Mouse (Mus musculus): Measurements from ENCODE around the gene Casp8. TPM values are rescaled to one million over a fixed set of nuclear protein-coding genes. Genes with fewer than 3 reads are reported as not detected.
"Not testable (repeated sequence)": the region's sequence is repeated elsewhere in the genome, so short reads cannot be mapped to it uniquely, and the experiment has no call there.

Gene Casp8
- polyA plus RNA-seq (2014; fragmentation: Nextera tagmentation; extraction: Ambion mirVana) = 2.1 and 6.7 TPM in 2 replicates

DNA sequence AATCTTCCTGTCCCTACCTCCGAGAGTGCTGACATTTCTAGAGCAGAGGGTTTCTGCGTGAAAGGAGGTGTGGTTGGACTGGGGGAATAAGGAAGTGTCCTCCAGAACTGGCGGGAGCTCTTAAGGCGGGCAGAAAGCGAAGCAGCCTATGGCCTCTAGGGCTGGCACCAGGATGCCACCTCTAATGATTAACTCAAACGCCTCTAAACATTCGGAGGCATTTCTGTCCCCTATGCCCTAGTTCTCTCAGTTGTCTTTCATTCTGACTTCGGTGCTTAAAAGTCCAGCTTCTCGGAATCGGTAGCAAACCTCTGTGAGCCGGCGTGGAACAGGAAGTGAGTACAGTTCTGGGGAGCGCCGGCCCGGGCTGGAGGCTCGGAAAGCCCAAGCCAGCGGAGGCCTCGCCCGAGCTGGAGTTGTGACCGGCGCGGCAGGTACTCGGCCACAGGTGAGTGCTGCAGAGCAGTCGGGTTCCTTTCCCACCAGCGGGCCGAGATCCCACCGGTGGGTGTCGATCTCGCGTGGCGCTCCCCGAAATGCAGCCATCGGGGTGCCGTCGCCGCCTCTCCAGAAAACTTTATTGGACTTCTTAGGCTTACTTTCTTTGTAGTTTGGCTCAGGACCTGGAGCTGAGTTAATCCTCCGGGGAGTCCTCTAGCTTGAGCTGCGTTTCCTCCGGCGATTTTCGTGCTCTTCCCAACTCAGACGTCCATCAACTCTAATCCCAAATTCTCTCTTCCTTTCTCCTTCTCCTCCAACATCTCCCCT, at the start of gene Casp8:
TSS of gene Casp8 (plus strand) at position 84 of the 768 bp plus-strand sequence.
- no peak within 1 kb of the TSS for H3K27ac ChIP-seq (ENCODE audit: low read depth, low read length)
- no peaks in the 10 kb centered on the region for H3K36me3 ChIP-seq (ENCODE audit: control insufficient read depth, insufficient read depth, low read length)

DNA sequence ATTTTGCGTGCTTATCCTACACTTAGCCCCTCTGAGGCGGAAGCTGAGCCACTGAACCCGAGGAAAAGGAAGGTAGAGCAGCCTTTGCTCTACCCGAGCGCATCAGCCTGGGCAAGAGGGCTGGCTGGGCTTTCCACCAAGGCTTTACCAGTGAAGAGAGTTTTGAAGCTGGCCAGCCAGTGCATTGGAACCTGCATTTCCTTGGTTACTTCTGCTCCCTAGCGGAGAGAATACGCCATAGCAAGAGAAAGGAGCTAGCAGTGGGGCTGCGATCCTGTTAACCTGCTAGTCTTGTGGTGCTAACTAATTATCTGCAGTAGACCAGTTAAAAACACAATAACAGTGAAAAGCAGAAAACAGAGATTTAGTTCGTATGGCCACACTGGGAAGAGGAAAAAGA, 48.3 kb upstream of the Casp8 start:
- Histone ChIP-seq H3K27me3 (ENCODE audit: control insufficient read depth, insufficient read depth, low read length) (no peaks in the 10 kb centered on the region), H3K4me3 (ENCODE audit: low read depth, low read length) (no peak overlapping the region), H3K9me3 (ENCODE audit: control insufficient read depth, low read length) (no peaks in the 10 kb centered on the region), H3K9ac (replicated peaks; ENCODE audit: low read depth, low read length) (no peak overlapping the region), H3K36me3 (ENCODE audit: control insufficient read depth, insufficient read depth, low read length) (no peaks in the 10 kb centered on the region; the same call in 1 of the 2 replicates), H3K4me1 (ENCODE audit: control insufficient read depth, insufficient read depth, low read length) (no peaks in the 10 kb centered on the region), H3K4me2 (ENCODE audit: low read depth, low read length) (no peak overlapping the region), H3K27ac (ENCODE audit: low read depth, low read length) (no peak overlapping the region)
- peak; percentile 31; the same call in 1 of the 2 replicates for ATAC-seq (ENCODE audit: low read depth)
- 77% methylated on average over 9 of the region's 9 CpGs for WGBS

More for the DNA sequence above, at the start of gene Casp8:
- Histone ChIP-seq H3K9ac (replicated peaks; ENCODE audit: low read depth, low read length) (peak within 1 kb of the TSS; percentile 29; the same call in 1 of the 2 replicates), H3K4me3 (ENCODE audit: low read depth, low read length) (peak within 1 kb of the TSS; percentile 35), H3K4me2 (ENCODE audit: low read depth, low read length) (peak within 1 kb of the TSS; percentile 54), H3K4me1 (ENCODE audit: control insufficient read depth, insufficient read depth, low read length) (0 out of 2 replicates have a peak, but pooled peaks cover 3% of the 10 kb centered on the region), H3K9me3 (ENCODE audit: control insufficient read depth, low read length) (no peaks in the 10 kb centered on the region), H3K27me3 (ENCODE audit: control insufficient read depth, insufficient read depth, low read length) (no peaks in the 10 kb centered on the region)
- WGBS = 1% methylated on average over 42 of the region's 42 CpGs
- ATAC-seq (ENCODE audit: low read depth) = no peak

DNA sequence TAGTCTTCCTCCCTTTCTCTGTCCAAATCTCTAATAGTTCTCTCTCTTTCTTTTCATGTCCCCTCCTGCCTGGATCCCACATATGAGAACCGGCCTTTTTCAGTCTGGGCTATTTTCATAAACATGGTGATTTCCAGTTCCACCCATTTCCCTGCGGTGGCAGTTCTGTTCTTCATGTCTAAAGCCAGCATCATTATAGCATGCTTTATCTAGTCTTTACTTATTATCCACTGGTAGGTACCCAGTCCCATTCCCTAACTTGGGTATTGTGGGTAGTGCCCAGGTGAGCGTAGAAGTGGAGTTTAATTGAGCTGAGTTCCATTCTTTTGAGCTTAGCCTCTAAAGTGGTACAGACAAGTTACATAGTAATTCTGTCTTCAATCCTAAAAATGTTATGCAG, 35.7 kb upstream of the Casp8 start:
- H3K4me2 ChIP-seq (ENCODE audit: low read depth, low read length) = no peak overlapping the region
- H3K4me1 ChIP-seq (ENCODE audit: control insufficient read depth, insufficient read depth, low read length) = no peaks in the 10 kb centered on the region
- H3K27ac ChIP-seq (ENCODE audit: low read depth, low read length) = no peak overlapping the region
- H3K36me3 ChIP-seq (ENCODE audit: control insufficient read depth, insufficient read depth, low read length) = no peaks in the 10 kb centered on the region
- no peak for ATAC-seq (ENCODE audit: low read depth)
- no peaks in the 10 kb centered on the region for H3K9me3 ChIP-seq (ENCODE audit: control insufficient read depth, low read length)
- no peak overlapping the region for H3K9ac ChIP-seq (replicated peaks; ENCODE audit: low read depth, low read length)
- WGBS = 96% methylated on average over 3 of the region's 3 CpGs
- no peaks in the 10 kb centered on the region for H3K27me3 ChIP-seq (ENCODE audit: control insufficient read depth, insufficient read depth, low read length)
- no peak overlapping the region for H3K4me3 ChIP-seq (ENCODE audit: low read depth, low read length)

DNA sequence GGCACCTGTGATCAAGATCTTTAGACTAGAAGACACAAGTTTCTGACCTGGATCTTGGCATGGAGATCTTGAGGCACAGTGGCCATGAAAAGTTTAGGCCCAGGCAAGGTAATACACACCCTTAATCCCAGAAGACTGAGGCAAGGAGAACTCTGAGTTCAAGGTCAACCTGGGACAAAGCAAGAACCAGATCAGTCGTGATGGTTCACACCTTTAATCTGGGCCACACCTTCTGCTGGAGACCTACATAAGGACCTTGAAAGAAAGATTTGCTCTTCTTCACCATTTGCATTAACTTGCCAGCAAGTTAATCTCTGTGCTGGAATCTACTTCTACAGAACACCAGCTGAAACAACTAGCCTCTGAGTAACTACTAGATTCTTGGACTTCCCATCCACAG, 34.6 kb upstream of the Casp8 start:
- Histone ChIP-seq H3K4me3 (ENCODE audit: low read depth, low read length) (no peak overlapping the region), H3K9me3 (ENCODE audit: control insufficient read depth, low read length) (no peaks in the 10 kb centered on the region), H3K4me1 (ENCODE audit: control insufficient read depth, insufficient read depth, low read length) (no peaks in the 10 kb centered on the region), H3K36me3 (ENCODE audit: control insufficient read depth, insufficient read depth, low read length) (no peaks in the 10 kb centered on the region), H3K4me2 (ENCODE audit: low read depth, low read length) (no peak overlapping the region), H3K27me3 (ENCODE audit: control insufficient read depth, insufficient read depth, low read length) (no peaks in the 10 kb centered on the region), H3K27ac (ENCODE audit: low read depth, low read length) (no peak overlapping the region), H3K9ac (replicated peaks; ENCODE audit: low read depth, low read length) (no peak overlapping the region)
- WGBS = 76% methylated on average over 1 of the region's 1 CpGs
- no peak for ATAC-seq (ENCODE audit: low read depth)

- not testable (repeated sequence) for ATAC-seq (ENCODE audit: low read depth); H3K4me2 ChIP-seq (ENCODE audit: low read depth, low read length); H3K4me1 ChIP-seq (ENCODE audit: control insufficient read depth, insufficient read depth, low read length); H3K9ac ChIP-seq (replicated peaks; ENCODE audit: low read depth, low read length); H3K9me3 ChIP-seq (ENCODE audit: control insufficient read depth, low read length); H3K4me3 ChIP-seq (ENCODE audit: low read depth, low read length); H3K27ac ChIP-seq (ENCODE audit: low read depth, low read length); H3K27me3 ChIP-seq (ENCODE audit: control insufficient read depth, insufficient read depth, low read length); H3K36me3 ChIP-seq (ENCODE audit: control insufficient read depth, insufficient read depth, low read length)
- WGBS = 74% methylated on average over 5 of the region's 5 CpGs
Observed at GRCm38 (mm10) chr1:58761391-58762275, 33.5 kb upstream of the Casp8 start.

GRCm38 (mm10) chr1:58762576-58762975, 32.6 kb upstream of the Casp8 start:
- Histone ChIP-seq H3K36me3 (ENCODE audit: control insufficient read depth, insufficient read depth, low read length) (no peaks in the 10 kb centered on the region), H3K9ac (replicated peaks; ENCODE audit: low read depth, low read length) (no peak overlapping the region), H3K4me3 (ENCODE audit: low read depth, low read length) (no peak overlapping the region), H3K27me3 (ENCODE audit: control insufficient read depth, insufficient read depth, low read length) (no peaks in the 10 kb centered on the region), H3K4me2 (ENCODE audit: low read depth, low read length) (no peak overlapping the region), H3K27ac (ENCODE audit: low read depth, low read length) (no peak overlapping the region), H3K4me1 (ENCODE audit: control insufficient read depth, insufficient read depth, low read length) (no peaks in the 10 kb centered on the region), H3K9me3 (ENCODE audit: control insufficient read depth, low read length) (no peaks in the 10 kb centered on the region)
- ATAC-seq (ENCODE audit: low read depth) = no peak
- WGBS = 79% methylated on average over 5 of the region's 5 CpGs

DNA sequence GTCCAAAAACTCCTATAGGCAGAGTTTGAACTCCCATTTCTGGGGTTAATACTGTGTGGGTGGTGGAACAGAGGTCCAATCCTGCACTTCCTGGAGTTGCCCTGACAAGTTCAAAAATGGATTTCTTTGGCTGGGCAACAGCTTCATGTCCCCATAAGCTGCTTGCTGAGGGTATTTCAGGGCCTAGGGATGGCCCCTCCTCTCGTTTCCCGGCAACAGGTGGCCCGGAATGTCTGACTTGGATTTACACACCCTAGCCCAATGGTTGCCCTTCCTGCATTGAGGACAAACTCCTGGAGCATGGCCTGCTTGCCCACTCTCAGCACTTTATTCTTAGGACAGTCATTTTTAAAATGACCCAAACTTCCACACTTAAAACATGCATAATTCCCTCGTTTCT, 28.7 kb upstream of the Casp8 start:
- H3K9ac ChIP-seq (replicated peaks; ENCODE audit: low read depth, low read length); H3K27me3 ChIP-seq (ENCODE audit: control insufficient read depth, insufficient read depth, low read length); H3K27ac ChIP-seq (ENCODE audit: low read depth, low read length); H3K4me3 ChIP-seq (ENCODE audit: low read depth, low read length); H3K36me3 ChIP-seq (ENCODE audit: control insufficient read depth, insufficient read depth, low read length); H3K4me2 ChIP-seq (ENCODE audit: low read depth, low read length); ATAC-seq (ENCODE audit: low read depth); H3K4me1 ChIP-seq (ENCODE audit: control insufficient read depth, insufficient read depth, low read length); H3K9me3 ChIP-seq (ENCODE audit: control insufficient read depth, low read length): not testable (repeated sequence)
- 68% methylated on average over 4 of the region's 4 CpGs for WGBS

GRCm38 (mm10) chr1:58769136-58769535, 26.0 kb upstream of the Casp8 start:
- no peak overlapping the region for H3K4me3 ChIP-seq (ENCODE audit: low read depth, low read length)

GRCm38 (mm10) chr1:58769701-58770100, 25.5 kb upstream of the Casp8 start:
- H3K9ac ChIP-seq (replicated peaks; ENCODE audit: low read depth, low read length) = no peak overlapping the region
- no peaks in the 10 kb centered on the region for H3K4me1 ChIP-seq (ENCODE audit: control insufficient read depth, insufficient read depth, low read length)
- H3K4me2 ChIP-seq (ENCODE audit: low read depth, low read length) = no peak overlapping the region
- H3K4me3 ChIP-seq (ENCODE audit: low read depth, low read length) = no peak overlapping the region
- H3K36me3 ChIP-seq (ENCODE audit: control insufficient read depth, insufficient read depth, low read length) = no peaks in the 10 kb centered on the region
- no peak overlapping the region for H3K27ac ChIP-seq (ENCODE audit: low read depth, low read length)
- no peak for ATAC-seq (ENCODE audit: low read depth)
- no peaks in the 10 kb centered on the region for H3K9me3 ChIP-seq (ENCODE audit: control insufficient read depth, low read length)
- no peaks in the 10 kb centered on the region for H3K27me3 ChIP-seq (ENCODE audit: control insufficient read depth, insufficient read depth, low read length)
- WGBS = 55% methylated on average over 9 of the region's 9 CpGs

More at GRCm38 (mm10) chr1:58769136-58769535, 26.0 kb upstream of the Casp8 start:
- Histone ChIP-seq H3K27me3 (ENCODE audit: control insufficient read depth, insufficient read depth, low read length) (no peaks in the 10 kb centered on the region), H3K9ac (replicated peaks; ENCODE audit: low read depth, low read length) (no peak overlapping the region), H3K4me2 (ENCODE audit: low read depth, low read length) (no peak overlapping the region), H3K4me1 (ENCODE audit: control insufficient read depth, insufficient read depth, low read length) (no peaks in the 10 kb centered on the region), H3K27ac (ENCODE audit: low read depth, low read length) (no peak overlapping the region), H3K9me3 (ENCODE audit: control insufficient read depth, low read length) (no peaks in the 10 kb centered on the region), H3K36me3 (ENCODE audit: control insufficient read depth, insufficient read depth, low read length) (no peaks in the 10 kb centered on the region)
- ATAC-seq (ENCODE audit: low read depth) = no peak
